Mouse (Mus musculus): ENCODE measurements around the gene Dock4. TPM values are rescaled to one million over a fixed set of nuclear protein-coding genes. Genes with fewer than 3 reads are reported as not detected.

Dock4 gene
- polyA plus RNA-seq, 1 experiment from 2014 or later = 42.0 TPM

DNA sequence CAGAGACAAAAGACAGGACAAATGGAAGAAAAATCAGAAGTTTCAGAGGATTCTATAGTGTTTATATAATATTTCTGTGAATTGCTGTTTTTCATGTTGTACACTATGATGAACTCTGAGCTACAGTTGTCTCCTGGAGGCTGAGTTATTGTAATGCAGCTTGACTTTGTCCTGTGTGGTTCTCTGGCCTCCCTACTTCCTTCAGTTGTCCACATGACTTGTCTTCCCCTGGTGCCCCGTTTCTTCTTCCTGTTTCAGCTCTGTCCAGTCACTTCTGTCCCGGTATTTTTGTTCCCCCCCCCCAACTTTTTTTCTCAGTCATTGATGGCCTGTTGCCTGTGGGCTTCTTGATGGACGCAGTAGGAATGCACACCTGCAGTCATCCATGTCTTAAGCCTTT is 112.8 kb downstream of the Dock4 start:
- H3K27me3 ChIP-seq (replicated peaks) = no peaks in the 10 kb centered on the region
- no peak overlapping the region for H3K4me3 ChIP-seq
- H3K4me2 ChIP-seq = no peak overlapping the region
- H3K9me3 ChIP-seq = no peaks in the 10 kb centered on the region
- H3K9ac ChIP-seq = no peak overlapping the region
- no peaks in the 10 kb centered on the region for H3K36me3 ChIP-seq (replicated peaks)
- no peak overlapping the region for H3K27ac ChIP-seq
- ATAC-seq (replicated peaks) = no peak
- H3K4me1 ChIP-seq = peaks cover 4% of the 10 kb centered on the region; the same call in 1 of the 2 replicates
- 76% methylated on average over 3 of the region's 3 CpGs for WGBS

DNA sequence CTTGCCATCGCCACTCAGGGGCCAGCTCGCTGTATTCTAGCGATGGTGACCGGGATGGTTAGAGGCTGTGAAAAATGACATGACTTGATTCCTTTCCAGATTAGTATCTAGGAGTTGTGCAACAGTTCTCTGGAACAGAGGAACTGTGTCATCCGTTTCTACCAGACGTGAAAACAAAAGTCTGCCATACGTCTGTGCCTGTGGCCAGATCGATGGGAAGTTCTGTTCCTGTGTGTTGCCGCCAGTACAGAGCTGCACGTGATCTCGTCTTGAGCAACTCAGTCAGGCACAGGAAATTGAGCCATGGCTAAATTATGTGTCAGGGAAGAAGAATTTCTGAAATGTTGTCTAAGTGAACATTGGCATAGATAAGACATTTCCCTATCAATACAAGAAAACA is 113.4 kb downstream of the Dock4 start:
- H3K9me3 ChIP-seq = no peaks in the 10 kb centered on the region
- H3K4me1 ChIP-seq = peaks cover 4% of the 10 kb centered on the region; the same call in 1 of the 2 replicates
- no peaks in the 10 kb centered on the region for H3K27me3 ChIP-seq (replicated peaks)
- H3K9ac ChIP-seq = no peak overlapping the region
- ATAC-seq (replicated peaks) = no peak
- H3K36me3 ChIP-seq (replicated peaks) = no peaks in the 10 kb centered on the region
- H3K4me3 ChIP-seq = no peak overlapping the region
- WGBS = 89% methylated on average over 11 of the region's 11 CpGs
- no peak overlapping the region for H3K27ac ChIP-seq
- no peak overlapping the region for H3K4me2 ChIP-seq

DNA sequence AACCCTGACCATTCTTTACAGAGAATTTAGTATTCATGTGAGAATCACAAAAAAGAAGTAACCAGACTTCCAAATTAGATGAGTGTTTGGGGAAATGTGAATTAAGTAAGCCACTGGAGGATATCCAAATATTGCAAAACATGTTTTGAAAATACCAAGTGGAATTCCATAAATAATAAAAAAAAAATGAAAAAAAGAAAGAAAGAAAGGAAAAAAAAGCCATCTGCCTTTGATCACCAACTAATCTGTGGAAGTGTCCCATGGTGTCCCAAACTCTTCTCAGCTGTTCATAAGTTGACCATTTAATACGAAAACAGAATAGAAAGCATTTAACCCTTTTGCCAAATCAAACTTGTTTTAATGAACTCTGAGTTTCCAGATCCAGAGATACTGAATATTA is 118.0 kb downstream of the Dock4 start:
- Histone ChIP-seq H3K9me3 (no peaks in the 10 kb centered on the region), H3K4me3 (no peak overlapping the region)
- 76% methylated on average over 1 of the region's 1 CpGs for WGBS

DNA sequence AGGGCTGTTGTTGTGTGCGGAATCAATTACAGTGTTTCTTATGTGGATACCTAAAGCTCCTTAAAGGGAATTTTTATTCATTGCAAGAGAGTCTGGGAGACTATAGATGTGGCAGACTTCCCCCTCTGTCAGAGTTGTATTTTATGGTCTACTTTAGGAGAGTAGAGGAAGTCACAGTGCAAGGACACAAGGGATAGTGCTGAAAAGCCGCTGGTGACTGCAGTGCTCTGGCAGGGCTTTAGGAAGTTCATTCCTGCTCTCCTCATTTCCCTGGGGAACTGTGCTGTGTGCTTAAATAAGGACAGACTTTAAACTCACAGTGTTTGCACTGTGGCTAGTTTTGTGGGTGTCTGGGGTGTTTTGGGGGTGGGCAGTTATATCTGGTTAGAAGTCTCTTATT is 118.5 kb downstream of the Dock4 start:
- H3K27ac ChIP-seq = no peak overlapping the region
- H3K36me3 ChIP-seq (replicated peaks) = no peaks in the 10 kb centered on the region
- no peaks in the 10 kb centered on the region for H3K27me3 ChIP-seq (replicated peaks)
- no peak for ATAC-seq (replicated peaks)
- H3K9ac ChIP-seq = no peak overlapping the region
- no peak overlapping the region for H3K4me2 ChIP-seq
- no peak overlapping the region for H3K4me3 ChIP-seq
- no peaks in the 10 kb centered on the region for H3K9me3 ChIP-seq
- 83% methylated on average over 2 of the region's 2 CpGs for WGBS
- H3K4me1 ChIP-seq = peaks cover 4% of the 10 kb centered on the region; the same call in 1 of the 2 replicates

More for the DNA sequence above, 118.0 kb downstream of the Dock4 start:
- Histone ChIP-seq H3K4me2 (no peak overlapping the region), H3K27ac (no peak overlapping the region), H3K9ac (no peak overlapping the region), H3K36me3 (replicated peaks) (no peaks in the 10 kb centered on the region), H3K27me3 (replicated peaks) (no peaks in the 10 kb centered on the region), H3K4me1 (peaks cover 4% of the 10 kb centered on the region; the same call in 1 of the 2 replicates)
- ATAC-seq (replicated peaks) = no peak

DNA sequence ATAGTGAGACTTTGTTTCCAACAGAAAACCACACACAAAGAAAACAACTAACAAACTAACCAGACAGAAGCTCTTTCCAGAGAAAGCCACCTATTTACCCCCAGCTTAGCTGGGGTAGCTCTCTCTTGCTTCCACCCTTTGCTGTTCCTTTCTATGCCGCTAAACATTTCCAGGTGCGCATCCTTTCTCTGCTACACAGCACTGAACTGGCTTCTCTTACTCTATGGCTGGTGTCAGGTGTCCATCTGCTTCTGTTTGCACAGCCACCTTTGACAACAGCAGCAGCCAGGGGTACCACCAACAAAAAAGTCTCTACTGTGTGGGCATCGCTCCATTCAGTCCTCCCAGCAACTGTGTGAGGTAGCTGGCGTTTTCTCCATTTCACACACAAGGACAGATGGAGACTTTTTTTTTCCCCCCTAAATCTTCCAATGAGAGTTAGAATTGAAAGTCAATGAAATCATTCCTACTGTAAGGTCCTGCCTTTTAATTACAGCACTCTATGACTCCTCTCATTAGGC is 122.7 kb downstream of the Dock4 start:
- no peak for ATAC-seq (replicated peaks)
- H3K9me3 ChIP-seq = no peaks in the 10 kb centered on the region
- 84% methylated on average over 4 of the region's 4 CpGs for WGBS

DNA sequence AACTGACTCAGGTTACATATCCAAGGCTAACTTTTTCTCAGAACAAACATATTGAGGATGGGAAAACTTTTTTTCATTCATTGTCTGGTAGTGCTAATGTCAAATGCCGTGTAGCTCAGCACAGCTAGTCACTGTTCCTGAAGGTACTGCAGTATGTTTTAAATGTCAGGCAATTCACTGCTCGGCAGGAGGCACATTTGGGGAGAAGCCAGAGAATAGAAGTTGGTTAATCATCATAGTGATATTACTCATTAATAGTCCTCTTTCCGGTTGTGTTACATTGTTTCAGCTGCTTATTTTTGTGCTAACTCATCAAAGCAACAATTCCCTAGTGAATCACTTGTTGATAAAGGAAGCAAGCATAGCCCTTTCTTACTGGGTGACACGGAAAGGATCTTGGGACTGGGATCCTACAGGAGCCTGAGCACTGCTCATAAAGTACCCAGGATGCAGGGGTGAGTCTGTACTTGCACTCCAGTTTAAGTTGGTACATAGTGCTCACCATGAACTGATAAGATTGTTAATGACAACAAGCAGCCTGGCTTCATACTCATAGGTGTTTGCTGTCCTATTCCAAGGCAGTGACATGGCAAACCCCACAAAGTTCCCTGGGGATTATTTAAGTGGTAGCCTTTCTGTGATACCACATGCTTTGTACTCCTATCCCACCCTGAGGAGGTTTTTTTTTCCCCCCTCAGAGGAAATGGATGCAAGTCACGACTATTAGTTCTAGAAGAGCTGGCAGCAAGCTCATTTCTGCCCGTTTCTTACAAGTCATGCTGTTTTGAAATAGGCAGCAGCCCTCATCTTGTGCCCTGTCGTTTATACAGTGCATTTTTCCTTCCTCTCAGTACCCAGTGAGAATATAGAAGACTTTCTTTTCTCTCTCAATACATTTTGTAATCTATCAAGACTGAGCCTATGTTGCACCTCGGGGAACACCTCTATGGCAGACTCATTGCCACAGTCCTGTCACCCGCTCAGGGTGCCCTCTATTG is 123.5 kb downstream of the Dock4 start:
- H3K27me3 ChIP-seq (replicated peaks) = no peaks in the 10 kb centered on the region
- H3K9me3 ChIP-seq = no peaks in the 10 kb centered on the region
- 71% methylated on average over 9 of the region's 9 CpGs for WGBS
- no peak overlapping the region for H3K9ac ChIP-seq
- H3K27ac ChIP-seq = no peak overlapping the region
- no peaks in the 10 kb centered on the region for H3K36me3 ChIP-seq (replicated peaks)
- no peak overlapping the region for H3K4me2 ChIP-seq
- no peak for ATAC-seq (replicated peaks)
- H3K4me1 ChIP-seq = no peaks in the 10 kb centered on the region; the same call in 1 of the 2 replicates
- H3K4me3 ChIP-seq = no peak overlapping the region

More for the DNA sequence above, 122.7 kb downstream of the Dock4 start:
- no peaks in the 10 kb centered on the region for H3K36me3 ChIP-seq (replicated peaks)
- H3K27me3 ChIP-seq (replicated peaks) = no peaks in the 10 kb centered on the region
- H3K27ac ChIP-seq = no peak overlapping the region
- no peak overlapping the region for H3K9ac ChIP-seq
- H3K4me1 ChIP-seq = no peaks in the 10 kb centered on the region
- no peak overlapping the region for H3K4me2 ChIP-seq
- H3K4me3 ChIP-seq = no peak overlapping the region

DNA sequence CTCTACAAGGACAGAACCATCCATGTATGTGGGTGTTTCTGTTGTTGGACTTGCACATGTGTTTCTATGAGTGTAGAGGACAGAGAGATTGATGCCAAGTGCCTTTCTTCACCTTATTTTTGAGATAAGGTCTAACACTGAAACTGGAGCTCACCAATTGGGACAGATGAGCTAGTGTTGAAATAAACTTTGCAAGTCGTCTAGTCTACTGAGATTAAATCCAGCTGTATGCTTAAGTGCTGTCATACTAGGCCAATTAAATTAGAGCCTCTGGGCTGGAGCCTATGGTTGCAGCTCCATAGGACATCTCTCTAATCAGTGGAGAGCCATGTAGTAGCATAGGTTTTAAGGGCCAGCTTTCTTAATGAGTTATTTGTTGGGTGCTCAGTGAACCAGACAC is 124.5 kb downstream of the Dock4 start:
- no peak overlapping the region for H3K27ac ChIP-seq
- no peaks in the 10 kb centered on the region; the same call in 1 of the 2 replicates for H3K4me1 ChIP-seq
- H3K4me3 ChIP-seq = no peak overlapping the region
- 70% methylated on average over 1 of the region's 1 CpGs for WGBS
- H3K36me3 ChIP-seq (replicated peaks) = no peaks in the 10 kb centered on the region
- no peaks in the 10 kb centered on the region for H3K9me3 ChIP-seq
- H3K4me2 ChIP-seq = no peak overlapping the region
- ATAC-seq (replicated peaks) = no peak
- no peaks in the 10 kb centered on the region for H3K27me3 ChIP-seq (replicated peaks)
- no peak overlapping the region for H3K9ac ChIP-seq

DNA sequence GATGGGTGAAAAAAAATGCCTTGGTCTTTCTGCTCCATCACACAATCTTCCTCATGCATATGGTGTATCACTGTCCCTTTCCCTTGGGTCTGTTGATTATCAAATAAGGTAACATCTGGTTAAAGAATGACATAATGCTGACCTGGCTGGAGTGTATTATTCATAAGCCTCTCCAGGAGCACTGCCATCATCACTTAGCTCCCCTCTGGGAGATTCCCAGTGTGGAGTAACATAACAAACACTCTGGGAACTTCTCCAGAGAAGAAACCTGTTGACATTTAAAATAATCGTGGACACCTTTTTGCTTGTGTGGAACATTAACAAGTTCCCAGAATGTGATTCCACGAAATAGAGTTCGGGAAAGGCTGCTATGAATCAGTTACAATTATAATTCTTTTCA is 128.3 kb downstream of the Dock4 start:
- no peak overlapping the region for H3K9ac ChIP-seq
- H3K4me2 ChIP-seq = no peak overlapping the region
- H3K4me3 ChIP-seq = no peak overlapping the region
- H3K27ac ChIP-seq = no peak overlapping the region
- no peaks in the 10 kb centered on the region for H3K27me3 ChIP-seq (replicated peaks)
- no peak for ATAC-seq (replicated peaks)
- WGBS = 60% methylated on average over 3 of the region's 3 CpGs
- H3K9me3 ChIP-seq = no peaks in the 10 kb centered on the region
- no peaks in the 10 kb centered on the region; the same call in 1 of the 2 replicates for H3K4me1 ChIP-seq
- no peaks in the 10 kb centered on the region for H3K36me3 ChIP-seq (replicated peaks)

DNA sequence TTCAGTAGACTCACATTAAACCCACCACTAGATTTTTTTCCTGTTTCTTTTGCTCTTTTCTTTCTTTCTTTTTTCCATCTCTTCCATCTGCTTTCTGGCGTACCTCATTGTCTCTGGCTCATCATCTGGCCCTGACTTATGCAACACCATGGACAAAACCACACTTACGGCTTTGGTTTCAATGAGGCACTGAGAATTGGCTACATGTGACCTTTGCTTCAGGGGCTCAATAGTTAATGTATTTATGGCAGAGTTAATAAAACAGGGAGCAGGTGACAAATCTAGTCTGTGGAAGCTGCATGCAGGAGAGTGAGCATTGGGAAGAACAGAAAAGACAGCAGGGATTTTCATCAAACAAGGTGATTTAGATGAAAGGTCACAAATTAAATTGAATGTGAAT is 131.0 kb downstream of the Dock4 start:
- Histone ChIP-seq H3K27ac (no peak overlapping the region), H3K4me2 (no peak overlapping the region), H3K9ac (no peak overlapping the region), H3K9me3 (no peaks in the 10 kb centered on the region), H3K27me3 (replicated peaks) (no peaks in the 10 kb centered on the region), H3K4me3 (no peak overlapping the region), H3K4me1 (no peaks in the 10 kb centered on the region; the same call in 1 of the 2 replicates), H3K36me3 (replicated peaks) (no peaks in the 10 kb centered on the region)
- no peak for ATAC-seq (replicated peaks)
- 79% methylated on average over 2 of the region's 2 CpGs for WGBS

DNA sequence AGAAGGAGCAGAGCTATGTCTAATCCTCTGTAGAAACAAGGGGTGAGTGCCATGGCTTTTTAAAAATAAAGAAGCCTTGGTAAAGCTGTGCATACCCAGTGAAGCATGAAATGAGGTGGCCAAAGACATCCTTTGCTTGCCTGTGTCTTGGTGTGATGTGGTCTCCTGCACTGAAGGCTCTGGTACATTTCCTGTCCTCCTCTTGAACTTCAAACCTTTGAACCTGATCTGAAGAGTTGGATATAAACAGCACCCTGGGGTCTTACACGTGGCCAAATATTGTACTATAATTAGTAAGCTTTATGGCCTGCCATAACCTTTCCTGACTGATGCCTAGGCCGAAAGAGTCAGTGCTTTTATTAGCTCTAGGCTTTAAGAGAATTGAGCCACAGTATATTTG is 134.6 kb downstream of the Dock4 start:
- Histone ChIP-seq H3K4me2 (no peak overlapping the region), H3K4me3 (no peak overlapping the region), H3K36me3 (replicated peaks) (no peaks in the 10 kb centered on the region), H3K9ac (no peak overlapping the region), H3K4me1 (no peaks in the 10 kb centered on the region), H3K27me3 (replicated peaks) (no peaks in the 10 kb centered on the region), H3K27ac (no peak overlapping the region), H3K9me3 (no peaks in the 10 kb centered on the region)
- no peak for ATAC-seq (replicated peaks)
- 40% methylated on average over 2 of the region's 2 CpGs for WGBS

DNA sequence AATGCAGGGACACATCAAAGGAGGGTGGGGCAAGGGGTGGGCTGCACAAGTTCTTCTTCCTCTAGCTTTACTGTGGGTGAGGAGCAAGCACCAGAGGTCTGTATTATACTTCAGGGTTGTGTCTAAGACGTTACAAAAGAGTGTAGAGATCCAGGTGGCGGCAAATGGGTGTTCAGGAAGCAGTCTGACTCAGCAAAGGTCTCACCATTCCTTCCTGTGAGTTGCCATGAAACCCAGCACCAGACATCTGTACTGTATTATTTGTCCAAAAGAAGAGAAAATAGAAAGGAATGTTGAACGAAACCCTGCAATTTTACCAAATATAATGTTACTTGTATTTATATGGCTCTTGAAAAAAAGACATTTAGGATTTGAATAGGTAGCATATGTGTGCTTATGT is 135.3 kb downstream of the Dock4 start:
- Histone ChIP-seq H3K4me3 (no peak overlapping the region), H3K9me3 (no peaks in the 10 kb centered on the region), H3K27ac (no peak overlapping the region), H3K9ac (no peak overlapping the region), H3K4me2 (no peak overlapping the region), H3K36me3 (replicated peaks) (no peaks in the 10 kb centered on the region), H3K4me1 (no peaks in the 10 kb centered on the region), H3K27me3 (replicated peaks) (no peaks in the 10 kb centered on the region)
- ATAC-seq (replicated peaks) = no peak
- 68% methylated on average over 3 of the region's 3 CpGs for WGBS

DNA sequence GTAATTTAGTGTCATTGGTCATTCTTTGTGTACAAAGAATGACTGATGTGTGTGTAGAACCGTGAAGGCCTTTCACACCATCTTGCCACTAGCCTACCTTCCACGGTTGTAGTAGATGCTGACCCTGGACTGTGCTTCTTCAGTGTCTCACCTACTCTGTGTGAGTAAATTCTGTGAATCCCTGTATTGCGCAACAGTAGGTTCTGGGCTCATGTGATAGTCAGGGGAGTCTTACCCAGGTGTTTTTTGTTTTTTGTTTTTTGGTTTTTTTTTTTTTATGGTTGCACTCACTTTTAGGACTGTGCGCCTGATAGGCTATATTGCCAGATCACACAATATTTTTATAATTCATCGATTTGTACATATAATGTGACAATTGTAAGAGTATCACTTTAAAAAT is 136.3 kb downstream of the Dock4 start:
- no peak overlapping the region for H3K9ac ChIP-seq
- no peaks in the 10 kb centered on the region for H3K27me3 ChIP-seq (replicated peaks)
- WGBS = 74% methylated on average over 5 of the region's 5 CpGs
- ATAC-seq (replicated peaks) = no peak
- H3K9me3 ChIP-seq = no peaks in the 10 kb centered on the region
- H3K4me2 ChIP-seq = no peak overlapping the region
- no peaks in the 10 kb centered on the region for H3K4me1 ChIP-seq
- no peaks in the 10 kb centered on the region for H3K36me3 ChIP-seq (replicated peaks)
- no peak overlapping the region for H3K4me3 ChIP-seq
- no peak overlapping the region for H3K27ac ChIP-seq

All from midbrain, embryonic 15.5 days (tissue).